Mouse (Mus musculus) lung, adult 2 months (tissue): ENCODE measurements around the gene Zfp839.

ENCODE experiments used
- CTCF ChIP-seq: fragments of 200-500 bp; IDR thresholded peaks from 2 replicates; pipeline ENCODE4 v1.5.1; 2011; ENCODE audit warnings: mild to moderate bottlenecking, low read length, control low read depth; ENCODE audit not compliant: insufficient read depth
- POLR2A ChIP-seq: fragments of 200-500 bp; IDR thresholded peaks from 2 replicates; pipeline ENCODE4 v1.6.1; 2011; ENCODE audit warnings: low read depth, mild to moderate bottlenecking, control low read depth, low read length, borderline replicate concordance; ENCODE audit errors: extremely low read depth

GRCm38 (mm10) chr12:110808430-110808829, 41.6 kb upstream of the Zfp839 start:
- TF ChIP-seq CTCF (no peak), POLR2A (no peak)
